In the genomic region with DNA sequence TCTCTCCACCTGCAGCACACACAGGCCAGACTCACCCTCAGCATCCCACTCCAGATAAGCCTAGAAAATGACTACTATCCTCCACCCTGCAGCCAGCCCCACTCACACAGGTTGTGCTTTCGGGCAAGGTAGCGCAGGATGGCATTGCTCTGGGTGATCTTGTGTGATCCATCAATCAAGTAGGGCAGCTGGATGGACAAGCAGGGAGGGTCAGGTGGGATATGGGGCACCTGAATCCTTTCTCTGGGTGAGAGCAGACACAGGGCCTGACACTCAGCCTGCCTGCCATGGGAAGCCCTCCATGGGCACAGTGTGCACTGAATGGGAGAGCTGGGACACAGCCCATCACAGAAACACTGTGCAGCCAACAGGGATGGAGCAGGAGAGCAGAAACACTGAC, we compare ENCODE assay signal across 28 mouse cellular contexts. TPM values are rescaled to one million over a fixed set of nuclear protein-coding genes. Genes with fewer than 3 reads are reported as not detected.
A peak's percentile ranks its signal among the peaks of the same experiment; 100 is the strongest.
DNase-seq lines count a peak whose midpoint lies in the region; ATAC-seq and TF ChIP-seq lines count a peak whose summit lies in the region.
"Not testable (repeated sequence)": the region's sequence is repeated elsewhere in the genome, so short reads cannot be mapped to it uniquely, and the experiment has no call there.
"Had no signal": no experiment of that assay in that cellular context is flagged by ENCODE, and none has a peak within 500 bp of the region (broad histone marks: within the 10 kb centered on the region; RNA-seq: fewer than 3 reads in every experiment).

No protein-coding gene starts in this region.

- intact Hi-C loops in heart, adult 2 months (cut with DNase I), result not testable (repeated sequence)

- H3K36me3 ChIP-seq in heart, adult 2 months (ENCODE audit: control insufficient read depth, insufficient read depth, low read length); intestine, embryonic 14.5 days (ENCODE audit: control insufficient read depth, insufficient read depth, low read length); intestine, postnatal 0 days (ENCODE audit: control insufficient read depth, insufficient read depth); liver, adult 2 months (ENCODE audit: control insufficient read depth, insufficient read depth, low read length); lung, embryonic 16.5 days (ENCODE audit: control insufficient read depth, insufficient read depth, low read length); stomach, embryonic 15.5 days; testis, adult 2 months (ENCODE audit: control insufficient read depth, insufficient read depth, low read length): not testable (repeated sequence)

- H3K9me3 ChIP-seq in intestine, embryonic 14.5 days (ENCODE audit: control insufficient read depth, low read length); intestine, postnatal 0 days (ENCODE audit: control insufficient read depth); lung, embryonic 16.5 days (ENCODE audit: control insufficient read depth, low read length); stomach, embryonic 15.5 days: not testable (repeated sequence)

- H3K27ac ChIP-seq in heart, adult 2 months, result peak overlapping the region; percentile 78
- not testable (repeated sequence) for H3K27ac ChIP-seq in intestine, embryonic 14.5 days (ENCODE audit: low read depth); intestine, postnatal 0 days (ENCODE audit: low read depth, low read length); stomach, embryonic 15.5 days
- peak overlapping the region; percentile 3; the same call in 1 of the 2 replicates for H3K27ac ChIP-seq in liver, adult 2 months (replicated peaks; ENCODE audit: insufficient read depth, low read depth, low read length)
- peak overlapping the region; percentile 84; the same call in 1 of the 2 replicates for H3K27ac ChIP-seq in lung, embryonic 16.5 days (ENCODE audit: low read length)
- H3K27ac ChIP-seq in testis, adult 2 months (ENCODE audit: control insufficient read depth, insufficient read depth, low read depth, low read length), result peak overlapping the region; percentile 76

- H3K79me2 ChIP-seq in heart, adult 2 months (replicated peaks; ENCODE audit: control insufficient read depth, insufficient read depth, low read length); liver, adult 2 months (ENCODE audit: control insufficient read depth, insufficient read depth, low read length): not testable (repeated sequence)

- not testable (repeated sequence) for TF ChIP-seq CTCF in heart, adult 2 months (IDR thresholded peaks at IDR 0.05); intestine, postnatal 0 days (IDR thresholded peaks at IDR 0.05; ENCODE audit: low read depth); liver, adult 2 months (IDR thresholded peaks at IDR 0.05; ENCODE audit: low read depth, low read length); testis, adult 2 months (IDR thresholded peaks at IDR 0.05; ENCODE audit: control insufficient read depth, insufficient read depth, insufficient replicate concordance, low read depth, low read length)

- H3K4me3 ChIP-seq in heart, adult 2 months, result peak overlapping the region; percentile 40; the same call in 1 of the 2 replicates
- H3K4me3 ChIP-seq in intestine, embryonic 14.5 days (ENCODE audit: low read depth, low read length); intestine, postnatal 0 days (ENCODE audit: low read depth, low read length); liver, adult 2 months (ENCODE audit: insufficient read depth, low read depth, low read length); stomach, embryonic 15.5 days (replicated peaks): not testable (repeated sequence)
- H3K4me3 ChIP-seq in lung, embryonic 16.5 days (ENCODE audit: low read length), result peak overlapping the region; percentile 39; the same call in 1 of the 2 replicates
- peak overlapping the region; percentile 60 for H3K4me3 ChIP-seq in testis, adult 2 months (ENCODE audit: control insufficient read depth, low read depth, low read length)

- not testable (repeated sequence) for ATAC-seq in intestine, embryonic 14.5 days (replicated peaks; ENCODE audit: low FRiP score, low TSS enrichment, low read depth); intestine, postnatal 0 days; lung, embryonic 16.5 days (ENCODE audit: low read depth); stomach, embryonic 15.5 days (ENCODE audit: insufficient read depth, low FRiP score, low read depth)

- TF ChIP-seq EP300 in heart, adult 2 months (IDR thresholded peaks at IDR 0.05; ENCODE audit: insufficient read depth, low read depth, low read length), result not testable (repeated sequence)

- H3K27me3 ChIP-seq in heart, adult 2 months (ENCODE audit: control insufficient read depth, insufficient read depth, low read length); intestine, embryonic 14.5 days (replicated peaks; ENCODE audit: control insufficient read depth, insufficient read depth, low read length); intestine, postnatal 0 days (replicated peaks; ENCODE audit: control insufficient read depth, insufficient read depth, low read length); liver, adult 2 months (ENCODE audit: control insufficient read depth, insufficient read depth, low read length); lung, embryonic 16.5 days (ENCODE audit: control insufficient read depth, insufficient read depth, low read depth, low read length); stomach, embryonic 15.5 days (replicated peaks); testis, adult 2 months (ENCODE audit: control insufficient read depth, insufficient read depth, low read length): not testable (repeated sequence)

- TF ChIP-seq POLR2A in heart, adult 2 months (IDR thresholded peaks at IDR 0.05; ENCODE audit: insufficient read depth, low read depth, low read length); liver, adult 2 months (IDR thresholded peaks at IDR 0.05; ENCODE audit: extremely low read depth, insufficient read depth, low read length); testis, adult 2 months (IDR thresholded peaks at IDR 0.05; ENCODE audit: control insufficient read depth, low read depth, low read length): not testable (repeated sequence)

- peaks cover 14% of the 10 kb centered on the region for H3K4me1 ChIP-seq in heart, adult 2 months (ENCODE audit: control insufficient read depth, insufficient read depth, low read length)
- H3K4me1 ChIP-seq in intestine, embryonic 14.5 days (replicated peaks; ENCODE audit: control insufficient read depth, insufficient read depth, low read length); intestine, postnatal 0 days (replicated peaks; ENCODE audit: control insufficient read depth, insufficient read depth, low read length); testis, adult 2 months (ENCODE audit: control insufficient read depth, insufficient read depth, low read length): not testable (repeated sequence)
- peaks cover 22% of the 10 kb centered on the region for H3K4me1 ChIP-seq in liver, adult 2 months (ENCODE audit: control insufficient read depth, insufficient read depth, low read length)
- peaks cover 11% of the 10 kb centered on the region for H3K4me1 ChIP-seq in lung, embryonic 16.5 days (replicated peaks; ENCODE audit: control insufficient read depth, insufficient read depth, low read length)
- H3K4me1 ChIP-seq in stomach, embryonic 15.5 days, result peaks cover 17% of the 10 kb centered on the region

- H3K9ac ChIP-seq in heart, adult 2 months (ENCODE audit: low read depth, low read length); intestine, embryonic 14.5 days (ENCODE audit: low read length); intestine, postnatal 0 days (ENCODE audit: low read depth, low read length); liver, adult 2 months (ENCODE audit: low read depth, low read length); lung, embryonic 16.5 days (ENCODE audit: low read length); stomach, embryonic 15.5 days: not testable (repeated sequence)

- H3K4me2 ChIP-seq in intestine, embryonic 14.5 days (ENCODE audit: low read length), result peak overlapping the region; percentile 46; the same call in 1 of the 2 replicates
- H3K4me2 ChIP-seq in intestine, postnatal 0 days (replicated peaks; ENCODE audit: low read depth), result 0 out of 2 replicates have a peak overlapping the region, but pooled peaks have one; percentile 49
- peak overlapping the region; percentile 48 for H3K4me2 ChIP-seq in lung, embryonic 16.5 days (ENCODE audit: low read depth, low read length)
- H3K4me2 ChIP-seq in stomach, embryonic 15.5 days, result peak overlapping the region; percentile 47

- WGBS in heart, adult 2 months, result 98% methylated on average over 2 of the region's 2 CpGs
- WGBS in intestine, embryonic 14.5 days, result 94% methylated on average over 2 of the region's 2 CpGs
- WGBS in intestine, postnatal 0 days, result 100% methylated on average over 2 of the region's 2 CpGs
- WGBS in liver, adult 2 months, result 96% methylated on average over 2 of the region's 2 CpGs
- WGBS in lung, embryonic 16.5 days, result 100% methylated on average over 2 of the region's 2 CpGs
- WGBS in stomach, embryonic 15.5 days, result 91% methylated on average over 2 of the region's 2 CpGs

- DNase-seq in heart, adult 2 months; intestine, embryonic 14.5 days (ENCODE audit: low spot score); liver, adult 2 months (ENCODE audit: extremely low read depth, low read depth, low spot score): not testable (repeated sequence)

RNA-seq across cellular contexts. Expression of a gene that starts 1.1 kb away (rescaled TPM):
- 100 to 1,000 TPM; 214 to 222 TPM for total RNA-seq in heart, adult 2 months (2021)
- 169 and 280 TPM in 2 replicates for polyA plus RNA-seq in heart, adult 2 months (2012; rRNA removed)
- polyA plus RNA-seq in intestine, embryonic 14.5 days (2014; fragmentation: Nextera tagmentation; extraction: Ambion mirVana), result 140 and 141 TPM in 2 replicates
- 94.6 and 108 TPM in 2 replicates for polyA plus RNA-seq in intestine, postnatal 0 days (2015; fragmentation: Nextera tagmentation; extraction: Ambion mirVana)
- total RNA-seq in liver, adult 2 months (2014; rRNA removed), result 79.1 and 88.5 TPM in 2 replicates
- polyA plus RNA-seq in liver, adult 2 months (2012; rRNA removed), result 222 and 270 TPM in 2 replicates
- polyA plus RNA-seq in lung, embryonic 16.5 days (2015; fragmentation: Nextera tagmentation; extraction: Ambion mirVana), result 166 and 173 TPM in 2 replicates
- polyA plus RNA-seq in stomach, embryonic 15.5 days (2015; fragmentation: Nextera tagmentation; extraction: Ambion mirVana), result 173 and 200 TPM in 2 replicates
- 246 and 344 TPM in 2 replicates for polyA plus RNA-seq in testis, adult 2 months (2012; rRNA removed)
- total RNA-seq: MEL had no signal
- polyA plus RNA-seq: CD4-positive, CD25-positive, alpha-beta regulatory T cell, adult 4 months had no signal

RNA-seq across cellular contexts. Expression of a gene that starts 16.1 kb away (rescaled TPM):
- not detected for total RNA-seq in heart, adult 2 months (2021)
- 0.08 TPM in 1 of 2 replicates, not detected in the other for polyA plus RNA-seq in heart, adult 2 months (2012; rRNA removed)
- 27.3 and 41.6 TPM in 2 replicates for polyA plus RNA-seq in intestine, embryonic 14.5 days (2014; fragmentation: Nextera tagmentation; extraction: Ambion mirVana)
- polyA plus RNA-seq in intestine, postnatal 0 days (2015; fragmentation: Nextera tagmentation; extraction: Ambion mirVana), result 53.9 and 60.7 TPM in 2 replicates
- total RNA-seq in liver, adult 2 months (2014; rRNA removed), result 34.1 and 107 TPM in 2 replicates
- 145 and 164 TPM in 2 replicates for polyA plus RNA-seq in liver, adult 2 months (2012; rRNA removed)
- polyA plus RNA-seq in lung, embryonic 16.5 days (2015; fragmentation: Nextera tagmentation; extraction: Ambion mirVana), result 0.11 and 0.44 TPM in 2 replicates
- polyA plus RNA-seq in stomach, embryonic 15.5 days (2015; fragmentation: Nextera tagmentation; extraction: Ambion mirVana), result 70.3 and 88.2 TPM in 2 replicates
- polyA plus RNA-seq in testis, adult 2 months (2012; rRNA removed), result 0.19 TPM in 1 of 2 replicates, not detected in the other
- total RNA-seq: adrenal gland, adult 2 months; common myeloid progenitor, adult 5-6 weeks; forebrain, postnatal 0 days; gastrocnemius, adult 8-10 months; gastrocnemius, postnatal 25 days; heart, adult 8-10 months; heart, postnatal 14 days; heart, postnatal 4 days; hindbrain, postnatal 0 days; MEL had no signal
- polyA plus RNA-seq: C2C12; CD4-positive, CD25-positive, alpha-beta regulatory T cell, adult 4 months; cerebellum, adult 2 months; embryonic facial prominence, embryonic 12.5 days; embryonic facial prominence, embryonic 15.5 days; forebrain, embryonic 11.5 days; forebrain, embryonic 14.5 days; forebrain, postnatal 0 days; frontal cortex, adult 2 months; heart, embryonic 14.5 days; hindbrain, embryonic 11.5 days; hindbrain, embryonic 14.5 days had no signal

RNA-seq across cellular contexts. Expression of a gene that starts 32.6 kb away (rescaled TPM):
- total RNA-seq in heart, adult 2 months (2021), result 100 to 1,000 TPM; 334 to 410 TPM
- 602 and 658 TPM in 2 replicates for polyA plus RNA-seq in heart, adult 2 months (2012; rRNA removed)
- 186 and 220 TPM in 2 replicates for polyA plus RNA-seq in intestine, embryonic 14.5 days (2014; fragmentation: Nextera tagmentation; extraction: Ambion mirVana)
- polyA plus RNA-seq in intestine, postnatal 0 days (2015; fragmentation: Nextera tagmentation; extraction: Ambion mirVana), result 92.7 and 96.3 TPM in 2 replicates
- total RNA-seq in liver, adult 2 months (2014; rRNA removed), result 474 and 907 TPM in 2 replicates
- 5,254 and 6,847 TPM in 2 replicates for polyA plus RNA-seq in liver, adult 2 months (2012; rRNA removed)
- 83.0 and 91.2 TPM in 2 replicates for polyA plus RNA-seq in lung, embryonic 16.5 days (2015; fragmentation: Nextera tagmentation; extraction: Ambion mirVana)
- 546 and 570 TPM in 2 replicates for polyA plus RNA-seq in stomach, embryonic 15.5 days (2015; fragmentation: Nextera tagmentation; extraction: Ambion mirVana)
- polyA plus RNA-seq in testis, adult 2 months (2012; rRNA removed), result 547 and 702 TPM in 2 replicates

RNA-seq across cellular contexts. Expression of a gene that starts 41.6 kb away (rescaled TPM):
- total RNA-seq in heart, adult 2 months (2021), result 1 to 10 TPM; 3.0 to 3.7 TPM
- 3.7 and 4.6 TPM in 2 replicates for polyA plus RNA-seq in heart, adult 2 months (2012; rRNA removed)
- polyA plus RNA-seq in intestine, embryonic 14.5 days (2014; fragmentation: Nextera tagmentation; extraction: Ambion mirVana), result 8.7 and 11.6 TPM in 2 replicates
- polyA plus RNA-seq in intestine, postnatal 0 days (2015; fragmentation: Nextera tagmentation; extraction: Ambion mirVana), result 21.6 and 21.9 TPM in 2 replicates
- 96.1 and 97.1 TPM in 2 replicates for total RNA-seq in liver, adult 2 months (2014; rRNA removed)
- polyA plus RNA-seq in liver, adult 2 months (2012; rRNA removed), result 138 and 146 TPM in 2 replicates
- polyA plus RNA-seq in lung, embryonic 16.5 days (2015; fragmentation: Nextera tagmentation; extraction: Ambion mirVana), result 3.9 and 4.1 TPM in 2 replicates
- 9.3 and 12.4 TPM in 2 replicates for polyA plus RNA-seq in stomach, embryonic 15.5 days (2015; fragmentation: Nextera tagmentation; extraction: Ambion mirVana)
- polyA plus RNA-seq in testis, adult 2 months (2012; rRNA removed), result 59.3 and 78.5 TPM in 2 replicates
- total RNA-seq: common myeloid progenitor, adult 5-6 weeks; MEL had no signal
- polyA plus RNA-seq: C2C12; CD4-positive, CD25-positive, alpha-beta regulatory T cell, adult 4 months had no signal

RNA-seq across cellular contexts. Expression of a gene that starts 53.5 kb away (rescaled TPM):
- total RNA-seq in heart, adult 2 months (2021), result 10 to 100 TPM; 80.5 to 95.0 TPM
- polyA plus RNA-seq in heart, adult 2 months (2012; rRNA removed), result 70.4 and 119 TPM in 2 replicates
- 21.3 and 23.4 TPM in 2 replicates for polyA plus RNA-seq in intestine, embryonic 14.5 days (2014; fragmentation: Nextera tagmentation; extraction: Ambion mirVana)
- polyA plus RNA-seq in intestine, postnatal 0 days (2015; fragmentation: Nextera tagmentation; extraction: Ambion mirVana), result 13.0 TPM in 2 replicates
- 69.8 and 99.1 TPM in 2 replicates for total RNA-seq in liver, adult 2 months (2014; rRNA removed)
- polyA plus RNA-seq in liver, adult 2 months (2012; rRNA removed), result 108 and 130 TPM in 2 replicates
- 11.0 and 12.3 TPM in 2 replicates for polyA plus RNA-seq in lung, embryonic 16.5 days (2015; fragmentation: Nextera tagmentation; extraction: Ambion mirVana)
- polyA plus RNA-seq in stomach, embryonic 15.5 days (2015; fragmentation: Nextera tagmentation; extraction: Ambion mirVana), result 27.1 and 34.6 TPM in 2 replicates
- 85.5 and 86.7 TPM in 2 replicates for polyA plus RNA-seq in testis, adult 2 months (2012; rRNA removed)
- total RNA-seq: MEL had no signal

Comparison
In these comparisons a context has a peak if more than half of its experiments do, and no peak if none do; other contexts are left out.
1. RNA of a gene that starts 16.1 kb away (polyA plus RNA-seq): 145 to 164 TPM in liver, adult 2 months, 70.3 to 88.2 TPM in stomach, embryonic 15.5 days, 53.9 to 60.7 TPM in intestine, postnatal 0 days and 27.3 to 41.6 TPM in intestine, embryonic 14.5 days; 0.19 TPM in testis, adult 2 months, 0.11 to 0.44 TPM in lung, embryonic 16.5 days and 0.08 TPM in heart, adult 2 months; every median in the first group is over 10 times any median in the second.
2. Peak in every context shown above with its lines, with median percentiles within 50 percentile points of each other: H3K4me2 ChIP-seq.